Mouse (Mus musculus) cerebellum, adult 11-12 months (tissue): ENCODE measurements around the gene Phactr2.

ENCODE experiments used
- DNase-seq: peaks from one replicate; pipeline ENCODE4 v3.0.0; 2022

Gene Phactr2

DNA sequence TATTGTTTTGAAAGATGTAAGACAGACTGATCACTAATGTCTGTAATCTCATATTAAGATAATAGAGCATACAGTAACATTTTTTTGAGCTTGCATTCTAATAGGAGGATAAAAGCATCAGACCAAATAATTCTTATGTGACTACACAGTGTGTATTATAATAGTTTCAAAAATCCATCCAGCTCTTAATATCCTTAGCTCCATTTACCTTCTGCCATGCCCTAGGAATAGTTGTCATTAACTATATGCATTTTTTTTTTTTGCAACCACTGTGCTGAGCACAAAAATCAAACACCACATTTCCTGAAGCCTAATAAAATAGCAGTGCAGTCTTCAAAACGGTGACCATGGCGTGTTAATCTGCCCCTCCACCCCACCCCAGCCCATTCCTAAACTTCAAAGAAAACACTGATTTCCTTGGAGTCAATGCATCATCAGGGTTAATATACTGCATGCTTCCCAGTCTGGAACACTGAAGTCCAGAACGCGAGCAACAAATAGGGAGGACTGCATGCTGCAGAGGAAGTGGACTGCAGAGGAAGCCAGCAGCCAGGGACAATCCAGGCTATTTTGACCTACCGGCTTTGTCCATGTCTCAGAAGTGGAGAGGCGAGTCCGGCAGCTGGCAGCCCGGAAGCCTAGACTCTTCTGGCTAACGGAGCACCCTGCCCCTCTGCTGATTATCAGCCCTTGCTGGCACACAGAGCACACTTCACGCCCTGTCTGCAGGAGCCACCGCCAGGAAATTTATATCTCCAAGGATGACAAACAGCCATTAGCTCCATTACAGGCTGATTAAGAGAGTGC is 85.9 kb downstream of the Phactr2 start:
- no peak for DNase-seq

DNA sequence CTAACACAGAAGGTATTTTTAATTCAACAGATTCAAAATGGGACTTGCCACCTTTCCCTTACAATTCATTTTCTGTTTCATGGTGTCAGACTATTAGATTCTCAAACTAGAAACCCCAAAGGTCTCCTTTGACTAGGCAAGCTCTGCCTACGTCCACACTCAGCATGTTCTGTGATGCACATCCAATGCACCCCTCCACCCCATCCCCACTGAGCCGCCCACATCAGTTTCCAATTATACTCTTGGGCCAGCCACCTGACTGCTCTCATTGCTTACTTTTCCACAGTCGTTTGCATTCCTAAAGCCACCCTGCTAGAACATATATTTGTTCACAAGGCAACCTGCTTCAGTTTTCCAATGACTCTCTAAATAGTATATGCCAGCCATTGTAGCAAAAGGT is 89.3 kb downstream of the Phactr2 start:
- DNase-seq: no peak

DNA sequence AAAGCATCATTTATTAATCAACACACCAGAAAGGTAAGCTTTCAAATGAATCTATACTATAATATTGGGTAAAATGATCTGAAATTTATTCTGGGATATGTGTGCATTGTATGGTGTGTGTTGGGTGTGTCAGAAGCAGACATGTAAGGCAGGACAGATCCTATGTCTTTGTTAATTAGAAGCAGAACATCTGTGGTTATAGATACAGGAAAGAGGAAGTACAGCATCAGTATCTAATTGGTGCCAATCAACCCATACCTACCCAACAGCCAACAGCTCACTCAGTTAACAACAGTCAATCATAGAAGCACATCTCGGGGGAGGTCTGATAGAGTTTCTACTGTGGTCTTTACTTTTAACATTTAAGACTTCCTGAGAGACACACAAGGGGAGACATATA is 96.3 kb downstream of the Phactr2 start:
- DNase-seq: no peak

DNA sequence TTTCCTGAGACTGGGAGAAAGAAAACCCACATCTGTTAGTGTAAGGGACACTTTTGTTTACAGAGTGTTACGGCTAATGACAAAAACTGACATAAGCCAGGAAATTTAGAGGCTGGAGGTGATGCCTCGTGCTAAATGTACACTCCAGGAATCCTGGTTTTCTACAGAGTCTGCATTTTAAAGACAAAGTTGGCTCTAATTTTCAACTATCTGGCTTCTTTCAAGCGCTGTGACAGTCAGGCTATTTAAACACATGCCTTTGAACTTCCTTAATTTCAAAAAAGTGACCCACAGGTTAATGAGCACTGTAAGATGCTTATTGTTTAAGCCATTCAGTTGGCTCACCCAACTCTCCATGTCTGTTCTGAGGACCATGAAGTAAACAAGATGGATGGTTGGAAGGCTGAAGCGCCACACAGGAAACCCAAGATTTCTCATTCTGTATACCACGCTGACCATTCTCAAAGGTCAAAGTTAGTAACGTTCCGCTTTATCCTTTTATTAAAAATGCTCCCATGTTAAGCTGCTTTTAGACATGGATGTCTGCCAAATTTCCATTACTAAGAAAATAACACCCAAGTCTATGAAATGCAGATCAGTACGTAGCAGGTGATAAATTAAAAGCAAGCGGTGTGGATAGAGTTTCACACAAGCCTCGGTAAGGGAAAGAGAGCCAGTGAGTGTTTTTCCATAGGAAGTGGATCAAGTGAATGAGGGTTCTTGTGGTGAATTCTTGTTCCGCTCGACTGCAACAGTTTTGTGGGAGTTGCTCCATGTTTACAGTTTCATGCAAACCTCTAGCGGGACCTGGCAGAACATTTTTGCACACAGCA is 97.6 kb downstream of the Phactr2 start:
- no peak for DNase-seq

DNA sequence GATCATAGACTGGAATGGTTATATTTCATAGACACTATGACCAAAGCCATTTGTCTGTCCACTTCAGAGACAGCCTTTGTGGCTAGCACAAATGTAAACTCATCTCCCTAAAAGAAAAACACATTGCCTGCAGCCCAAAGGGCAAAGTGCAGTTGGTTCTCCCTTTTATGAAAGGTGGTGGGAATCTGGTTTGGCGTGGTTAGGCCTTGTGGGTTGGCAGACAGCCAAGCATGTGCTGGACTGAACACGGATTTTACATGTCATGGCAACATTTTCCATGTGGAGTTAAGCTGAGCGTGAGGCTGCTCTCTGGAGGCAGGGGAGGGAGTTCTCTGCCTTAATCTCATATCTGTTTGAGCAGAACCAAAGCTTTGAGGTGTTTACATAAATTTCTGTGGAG is 98.4 kb downstream of the Phactr2 start:
- no peak for DNase-seq

DNA sequence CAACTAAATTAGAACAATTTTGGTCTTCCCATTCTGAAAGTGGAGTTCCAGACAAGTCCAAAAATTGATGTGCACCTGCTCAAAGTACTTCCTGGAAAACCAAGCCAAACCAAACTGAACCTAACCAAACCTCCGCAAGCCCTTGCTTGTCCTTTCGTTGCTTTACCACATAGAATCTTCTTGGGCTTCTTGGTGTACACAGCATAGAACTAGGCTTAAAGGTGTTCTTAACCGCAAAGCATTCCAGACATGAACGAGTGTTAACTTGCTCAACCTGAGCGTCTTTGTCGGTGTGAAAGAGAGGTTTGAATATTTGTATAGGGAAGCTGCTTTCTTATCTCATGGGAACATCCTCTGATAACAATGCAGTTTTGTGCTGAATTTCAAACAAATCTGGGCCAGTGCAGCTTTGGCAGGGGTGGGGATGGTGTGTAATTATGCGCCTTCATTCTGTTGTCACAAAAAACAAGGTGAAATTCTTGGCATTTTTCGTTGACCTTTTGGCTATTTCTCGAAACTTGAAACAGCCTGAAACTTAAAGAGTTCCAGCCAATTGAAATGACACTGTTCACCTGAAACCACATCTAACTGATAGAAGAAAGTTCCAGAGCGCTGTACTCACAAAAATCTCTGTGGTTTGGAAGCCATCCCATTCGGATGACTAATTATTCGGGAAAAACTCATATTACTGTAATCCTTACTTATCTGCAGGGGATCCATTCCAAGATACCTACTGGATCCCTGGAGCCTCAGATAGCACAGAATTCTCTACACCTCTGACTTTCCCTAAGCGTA is 104.4 kb downstream of the Phactr2 start:
- DNase-seq: no peak

DNA sequence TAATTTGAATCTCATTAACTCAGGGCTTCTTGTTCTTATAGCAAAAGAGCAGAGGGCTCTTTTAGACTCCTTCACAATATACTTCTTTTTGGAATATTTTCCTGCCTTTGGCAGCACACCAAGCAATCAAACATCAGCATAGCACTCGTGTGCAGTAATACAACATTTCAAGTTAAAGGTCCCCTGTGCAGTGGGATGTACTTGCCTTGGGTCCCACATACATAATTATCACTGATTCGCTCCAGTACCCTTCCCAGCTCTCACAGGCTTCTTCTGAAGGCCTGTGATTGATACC is 110.0 kb downstream of the Phactr2 start:
- no peak for DNase-seq

DNA sequence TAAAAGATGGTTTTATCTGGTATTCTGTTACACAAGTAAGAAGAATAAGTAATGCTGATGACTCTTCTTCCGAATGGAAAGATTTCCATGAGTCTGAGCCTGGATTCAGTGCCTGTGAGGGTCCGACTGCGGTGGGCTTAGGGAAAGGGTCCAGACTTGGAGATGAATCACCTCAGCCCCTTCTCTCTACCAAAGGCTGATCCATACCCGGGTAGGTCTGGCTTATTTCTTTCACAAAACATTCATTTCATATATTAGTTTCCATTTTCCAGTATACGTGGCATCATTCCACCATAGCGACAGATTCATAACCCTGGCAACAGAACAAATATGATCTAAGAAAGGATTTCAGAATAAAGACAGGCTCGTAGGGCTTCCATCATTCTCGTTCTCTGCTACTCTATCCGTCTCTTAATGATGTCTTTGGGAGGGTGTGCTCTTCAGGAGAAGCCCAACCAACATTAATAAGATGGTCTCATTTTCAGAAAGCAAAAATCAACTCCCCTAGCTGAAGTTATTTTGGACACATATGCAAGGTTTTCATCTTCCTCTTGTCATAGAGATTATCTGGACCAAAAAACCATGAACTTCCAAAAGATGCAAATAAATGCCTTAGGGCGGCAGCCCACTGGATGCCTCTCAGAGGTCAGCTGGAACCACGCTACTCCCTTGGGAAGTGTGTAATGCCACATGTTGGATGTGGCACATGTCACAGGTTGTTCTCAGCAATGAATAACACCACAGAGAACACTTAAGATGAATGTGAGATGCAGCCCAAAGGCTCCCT is 110.5 kb downstream of the Phactr2 start:
- DNase-seq: no peak

DNA sequence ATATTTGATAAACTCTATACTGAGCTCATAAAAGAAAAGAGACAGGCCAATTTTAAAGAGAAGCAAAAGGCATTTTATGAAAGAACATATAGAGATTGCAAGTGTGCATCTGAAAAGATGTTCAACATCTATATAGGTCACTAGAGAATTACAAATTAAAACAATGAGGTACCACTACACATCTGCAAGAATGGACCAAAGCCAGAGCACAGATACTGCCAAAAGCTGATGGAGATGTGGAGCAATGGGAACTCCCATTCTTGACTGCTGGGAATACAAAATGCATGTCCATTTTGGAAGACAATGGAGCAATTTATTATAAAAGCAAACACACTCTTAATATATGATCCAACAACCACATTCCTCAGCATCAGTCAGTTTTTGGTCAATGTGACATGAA is 113.3 kb downstream of the Phactr2 start:
- DNase-seq: no peak

DNA sequence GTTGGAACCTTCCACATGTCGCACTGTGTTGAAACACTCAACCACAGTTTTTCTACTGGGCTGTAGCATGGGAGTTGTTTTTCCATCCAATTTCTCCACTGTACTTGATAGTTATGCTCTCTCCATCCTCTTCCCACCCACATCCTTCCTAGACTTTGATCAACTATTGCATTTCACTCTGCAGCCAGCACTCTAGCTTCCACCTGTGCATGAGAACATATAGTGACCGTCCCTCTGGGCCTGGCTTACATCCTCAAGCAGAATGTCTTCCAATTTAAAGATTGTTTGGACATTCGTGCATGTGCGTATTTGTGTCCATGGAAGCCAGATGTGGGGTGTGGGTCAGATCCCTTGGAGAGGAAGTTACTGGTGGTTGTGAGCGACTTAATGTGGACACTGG is 114.4 kb downstream of the Phactr2 start:
- DNase-seq: no peak

DNA sequence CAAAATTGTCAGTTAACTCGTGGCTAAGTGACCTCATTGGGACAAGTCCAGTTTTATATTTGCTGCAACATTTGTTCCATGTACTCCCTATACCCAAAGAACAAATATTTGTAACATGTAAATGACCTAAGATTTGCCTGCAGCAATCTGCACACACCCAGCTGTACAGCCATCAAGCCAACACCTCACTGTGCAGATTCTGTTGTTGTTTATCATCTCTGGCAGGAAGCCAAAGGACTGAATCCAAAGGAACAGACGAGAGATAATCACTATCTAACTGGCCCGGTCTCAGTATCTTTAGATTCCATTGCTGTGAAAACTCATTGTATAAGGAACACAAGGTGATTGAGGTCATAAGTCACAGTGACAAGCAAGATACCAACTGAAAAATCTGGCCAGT is 115.5 kb downstream of the Phactr2 start:
- peak; percentile 3 for DNase-seq

DNA sequence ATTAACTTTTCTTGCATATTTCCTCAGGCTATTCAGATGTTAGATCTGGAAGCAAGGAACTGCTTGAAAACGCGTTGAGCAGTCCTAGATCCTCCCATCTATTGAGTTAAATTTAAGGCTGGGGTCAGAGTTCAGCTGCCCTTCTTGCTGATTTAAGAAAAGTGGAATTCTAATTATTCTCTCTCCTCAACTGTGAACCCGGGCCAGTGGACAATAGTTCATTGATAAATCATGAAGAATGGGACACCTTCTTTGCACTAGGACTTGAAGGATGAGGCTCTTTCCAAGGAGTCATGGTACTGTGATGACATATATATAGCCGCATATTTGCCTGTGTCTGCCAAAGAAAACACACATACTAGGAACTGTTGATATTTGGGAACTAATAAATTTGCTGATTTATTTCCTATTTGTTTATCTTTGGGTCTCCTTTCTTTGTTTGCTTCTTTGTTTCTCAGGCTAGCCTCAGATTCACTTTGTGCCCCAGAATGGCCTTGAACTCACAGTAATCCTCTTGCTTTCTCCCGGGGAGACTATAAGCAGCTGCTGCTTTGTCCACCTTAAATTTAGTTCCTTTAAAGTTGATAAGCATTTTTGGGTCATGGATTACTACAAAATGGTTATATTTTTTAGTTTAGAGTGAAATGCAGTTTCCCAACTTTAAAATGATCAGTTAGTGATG is 127.5 kb downstream of the Phactr2 start:
- DNase-seq: no peak

DNA sequence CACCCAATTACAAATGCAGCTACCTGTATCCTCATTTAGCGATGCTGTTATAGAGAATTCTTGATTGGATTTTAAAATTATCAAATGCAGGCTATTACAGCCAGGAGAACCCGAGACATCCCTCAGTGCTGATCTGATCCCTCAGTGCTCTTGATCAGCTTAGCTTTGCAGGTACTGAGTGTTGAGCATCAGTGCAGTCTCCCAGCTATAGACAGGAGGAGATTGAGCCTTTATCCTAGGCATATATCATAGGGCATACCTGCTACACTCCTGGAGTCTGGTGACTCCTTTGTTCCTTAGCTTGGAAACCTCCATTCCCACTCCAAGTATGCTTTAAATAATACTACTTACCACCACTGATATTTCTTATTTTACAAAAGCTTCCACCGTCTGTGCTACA is 133.6 kb downstream of the Phactr2 start:
- DNase-seq: no peak

DNA sequence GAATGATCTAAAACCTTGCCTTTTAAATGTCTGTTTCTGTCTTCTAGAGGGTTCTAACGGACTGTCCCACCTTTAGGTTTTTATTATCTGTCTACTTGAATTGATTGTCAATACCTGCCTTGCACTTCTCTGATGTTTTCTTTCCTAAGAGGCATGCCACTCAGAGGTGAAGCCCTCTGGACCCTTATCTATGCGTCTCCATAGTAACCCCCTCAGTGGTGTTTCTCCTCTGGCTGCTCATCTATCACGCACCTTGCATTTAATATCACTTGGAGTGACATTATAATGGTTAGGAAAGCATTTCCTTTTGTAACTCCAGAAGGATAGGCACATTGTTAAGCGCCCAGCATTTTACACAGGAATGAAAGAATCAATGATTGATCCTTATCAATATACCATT is 137.2 kb downstream of the Phactr2 start:
- DNase-seq: no peak

DNA sequence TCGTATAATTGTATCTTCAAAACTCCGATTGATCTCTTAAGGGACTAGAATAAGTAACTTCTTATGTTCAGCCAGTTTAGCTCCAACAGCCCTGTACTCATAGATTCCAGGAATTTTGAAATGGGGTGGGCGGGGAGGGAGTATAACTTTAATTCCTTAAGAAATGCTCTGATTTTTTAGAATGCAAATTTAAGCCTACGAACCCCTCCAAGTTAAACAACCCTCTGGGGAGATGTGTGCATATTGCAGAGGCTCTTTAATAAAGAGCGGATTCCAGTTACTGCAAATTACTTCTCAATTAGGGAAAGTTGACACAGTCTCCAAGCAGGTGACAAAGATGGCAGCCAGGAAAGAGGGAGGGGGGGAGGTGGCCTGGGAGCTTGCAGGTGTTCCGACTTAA is 138.4 kb downstream of the Phactr2 start:
- DNase-seq: no peak

DNA sequence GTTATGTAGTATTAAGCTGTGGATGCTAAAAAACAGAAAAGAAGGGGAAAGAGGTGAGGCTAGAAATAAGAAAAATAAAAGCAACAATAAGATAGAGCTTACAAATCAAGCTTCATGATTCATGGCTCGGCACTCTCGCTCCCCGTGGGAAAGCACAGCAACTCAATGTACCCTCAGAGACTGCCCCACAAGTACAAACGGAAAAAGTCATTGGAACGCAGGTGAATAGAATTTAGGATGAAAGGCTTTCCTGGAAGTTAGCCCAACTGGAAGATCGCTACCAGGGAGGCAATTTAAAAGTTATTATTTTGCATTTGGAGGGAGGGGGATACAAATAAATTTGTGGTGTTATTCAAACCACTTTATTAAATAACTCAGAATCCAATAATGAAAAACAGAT is 138.9 kb downstream of the Phactr2 start:
- no peak for DNase-seq

DNA sequence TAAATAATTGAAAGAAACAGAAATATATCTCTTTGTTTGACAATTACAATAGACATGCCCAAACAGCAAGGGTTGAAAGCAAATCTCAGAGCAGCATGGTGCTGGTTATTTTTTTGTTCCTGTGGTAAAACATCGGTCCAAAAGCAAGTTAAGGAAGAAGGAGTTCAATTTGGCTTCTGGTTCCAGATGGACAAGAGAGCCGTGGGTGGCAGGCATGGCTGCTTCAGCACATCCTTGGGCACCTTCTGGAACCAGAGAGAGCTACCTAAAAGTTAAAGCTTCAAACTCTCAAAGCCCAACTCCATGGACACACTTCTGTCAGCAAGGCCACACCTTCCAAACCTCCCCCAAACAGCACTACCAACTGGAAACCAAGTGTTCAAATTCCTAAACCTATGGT is 140.4 kb downstream of the Phactr2 start:
- no peak for DNase-seq

DNA sequence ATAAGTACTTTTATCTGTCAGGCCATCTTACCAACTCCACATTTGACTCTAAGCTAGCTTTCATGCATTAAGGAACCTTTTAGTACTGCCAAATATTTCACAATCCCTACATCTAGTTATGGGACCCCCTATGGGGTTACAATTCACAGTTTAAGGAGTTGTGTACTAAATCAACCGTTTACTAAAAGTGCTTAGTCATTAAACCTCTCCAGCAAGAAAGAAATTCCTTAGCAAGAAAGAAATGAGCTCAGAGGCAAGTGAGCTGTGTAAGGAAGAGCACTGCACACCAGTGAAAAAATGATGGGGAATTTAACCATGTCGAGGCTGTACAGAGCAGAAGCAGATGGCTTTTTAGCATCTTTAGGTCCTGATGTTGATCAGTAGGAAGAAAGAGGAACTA is 141.2 kb downstream of the Phactr2 start:
- DNase-seq: no peak

DNA sequence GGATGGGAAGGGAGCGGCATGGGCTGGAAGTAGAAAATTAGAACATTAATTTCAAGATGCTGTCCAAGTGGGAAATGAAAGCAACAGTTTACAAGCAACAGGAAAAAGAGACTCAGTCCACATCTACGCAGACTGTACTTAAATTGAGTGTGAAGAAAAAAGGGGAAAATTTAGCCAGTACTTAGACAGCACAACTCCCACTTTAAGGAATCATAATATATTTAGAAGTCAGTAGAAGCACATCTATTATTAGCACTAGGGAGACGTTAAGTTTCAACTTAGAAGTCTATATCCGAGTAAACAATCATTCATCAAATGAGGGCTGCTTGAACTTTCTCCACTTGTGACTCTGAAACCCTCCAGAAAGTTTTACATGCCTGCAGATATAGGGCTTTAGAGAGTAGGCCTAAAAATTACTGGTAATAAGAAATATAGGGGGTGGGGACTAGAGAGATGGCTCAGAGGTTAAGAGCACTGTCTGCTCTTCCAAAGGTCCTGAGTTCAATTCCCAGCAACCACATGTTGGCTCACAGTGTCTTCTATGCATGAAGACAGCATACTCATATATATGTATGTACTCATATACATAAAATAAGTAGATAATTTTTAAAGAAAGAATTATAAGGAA is 142.7 kb downstream of the Phactr2 start:
- no peak for DNase-seq

DNA sequence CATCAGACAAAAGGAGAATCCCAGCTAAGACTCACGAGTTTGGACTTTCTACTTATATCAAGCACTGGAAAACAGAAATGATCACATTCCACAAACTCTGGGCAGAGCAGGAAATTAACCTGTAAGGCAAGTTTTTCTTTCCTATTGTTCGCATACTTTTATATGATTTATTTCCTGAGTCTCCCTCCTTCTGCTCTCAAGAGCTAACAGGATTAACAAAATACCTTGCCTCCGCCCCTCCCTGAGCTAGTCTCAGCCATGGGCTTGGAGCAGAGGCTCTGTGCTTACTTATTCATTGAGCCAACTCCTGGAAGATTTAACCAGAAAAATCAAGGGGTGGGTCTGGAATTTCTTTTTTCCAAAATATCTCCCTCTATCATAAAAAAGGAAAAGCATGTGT is 145.6 kb downstream of the Phactr2 start:
- no peak for DNase-seq

DNA sequence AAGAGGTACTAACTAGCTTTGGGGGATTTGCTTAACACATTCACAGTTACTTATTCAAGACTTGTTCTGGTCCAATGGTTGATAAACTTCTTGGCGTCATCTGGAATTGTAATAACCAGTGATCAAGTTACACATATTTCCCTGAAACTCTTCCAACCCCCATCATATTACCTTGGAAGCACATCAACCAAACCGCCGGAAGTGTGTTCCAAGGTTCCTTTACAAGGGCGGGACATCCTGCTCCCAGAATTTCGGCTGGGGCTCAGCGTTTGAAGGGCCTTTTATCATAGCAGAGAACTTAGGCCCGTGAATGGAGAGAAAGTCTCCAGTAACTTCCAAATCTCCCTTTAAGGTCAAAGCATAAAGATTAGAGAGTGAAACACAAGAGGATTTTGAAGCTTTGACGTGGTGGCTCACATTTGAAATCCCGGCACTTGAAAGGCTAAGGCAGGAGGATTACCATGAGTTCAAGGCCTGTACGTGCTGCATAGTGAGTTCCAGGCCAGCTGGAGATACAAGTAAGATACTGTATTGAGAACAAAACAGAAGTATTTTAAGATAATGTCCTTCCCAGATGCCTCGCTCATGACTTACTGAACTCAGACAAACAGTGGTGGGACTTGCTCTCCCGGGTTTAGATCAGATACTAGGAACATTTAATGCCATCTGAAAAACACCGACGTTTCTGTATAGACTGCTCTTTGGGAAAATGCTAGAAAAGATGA is 147.9 kb downstream of the Phactr2 start:
- DNase-seq: no peak
